Mouse (Mus musculus) MEL (cell line): Measurements from ENCODE around the gene Prss47. TPM values are rescaled to one million over a fixed set of nuclear protein-coding genes. Genes with fewer than 3 reads are reported as not detected.
A peak's percentile ranks its signal among the peaks of the same experiment; 100 is the strongest.

Experiments used
- DNase-seq: peaks from one replicate; pipeline ENCODE4 v3.0.0; 2011; ENCODE audit warnings: low read depth, low spot score
- H3K27ac ChIP-seq: 2 replicates; pipeline ENCODE4 v1.5.1; 2012; ENCODE audit warnings: low read depth, mild to moderate bottlenecking, control low read depth, low read length, moderate library complexity; ENCODE audit not compliant: control insufficient read depth
- H3K27me3 ChIP-seq, 2 experiments: fragments of 150-350 bp in 1 of 2; sonication (generic) in 1 of 2; 2 replicates each; pipeline ENCODE4 v1.6.1; 2012; ENCODE audit warnings: low read length in 2 of 2, mild to moderate bottlenecking in 2 of 2, improper control_type of control experiment in 1 of 2, moderate library complexity in 1 of 2; ENCODE audit not compliant: insufficient read depth in 2 of 2, control insufficient read depth in 1 of 2
- H3K36me3 ChIP-seq, 2 experiments: 2 replicates each; pipeline ENCODE4 v1.6.1; 2012 to 2014; ENCODE audit warnings: low read length in 2 of 2, improper control_type of control experiment in 1 of 2, inconsistent platforms in 1 of 2, mild to moderate bottlenecking in 1 of 2; ENCODE audit not compliant: insufficient read depth in 2 of 2, control insufficient read depth in 1 of 2
- H3K4me1 ChIP-seq, 2 experiments: fragments of 150-350 bp in 1 of 2; sonication (generic) in 1 of 2; 2 replicates each; pipeline ENCODE4 v1.6.1; 2012; ENCODE audit warnings: low read length in 2 of 2, improper control_type of control experiment in 1 of 2, mild to moderate bottlenecking in 1 of 2; ENCODE audit not compliant: insufficient read depth in 2 of 2, control insufficient read depth in 1 of 2
- H3K4me3 ChIP-seq, 2 experiments: fragments of 150-350 bp in 1 of 2; sonication (generic) in 1 of 2; 2 replicates each; pipeline ENCODE4 v1.5.1; 2012; ENCODE audit warnings: low read depth in 2 of 2, low read length in 2 of 2, mild to moderate bottlenecking in 2 of 2, moderate library complexity in 2 of 2, control low read depth in 1 of 2, improper control_type of control experiment in 1 of 2; ENCODE audit not compliant: control insufficient read depth in 1 of 2, insufficient read depth in 1 of 2
- H3K79me2 ChIP-seq: 2 replicates; pipeline ENCODE4 v1.6.1; 2012; ENCODE audit warnings: mild to moderate bottlenecking, low read length, moderate library complexity; ENCODE audit not compliant: control insufficient read depth, poor library complexity, insufficient read depth
- H3K9ac ChIP-seq: 2 replicates; pipeline ENCODE4 v1.6.1; 2012; ENCODE audit warnings: low read depth, mild to moderate bottlenecking, control low read depth, low read length, moderate library complexity; ENCODE audit not compliant: control insufficient read depth, poor library complexity, severe bottlenecking
- H3K9me3 ChIP-seq: fragments of 150-350 bp; sonication (generic); replicated peaks from 2 replicates; pipeline ENCODE4 v1.6.1; 2012; ENCODE audit warnings: mild to moderate bottlenecking, low read length, improper control_type of control experiment, moderate library complexity; ENCODE audit not compliant: insufficient read depth
- CHD1 ChIP-seq: IDR thresholded peaks from 2 replicates; pipeline ENCODE4 v1.6.1; 2012; ENCODE audit warnings: low read depth, mild to moderate bottlenecking, inconsistent platforms, low read length, improper control_type of control experiment
- CTCF ChIP-seq, 3 experiments: IDR thresholded peaks in 2 of 3; conservative IDR thresholded peaks in 1 of 3; 2 replicates each; pipeline ENCODE4 v1.5.1; 2011 to 2012; ENCODE audit warnings: low read length in 3 of 3, low read depth in 2 of 3, mild to moderate bottlenecking in 2 of 3, improper control_type of control experiment in 1 of 3, inconsistent platforms in 1 of 3, mixed read lengths in 1 of 3, moderate library complexity in 1 of 3; ENCODE audit not compliant: control insufficient read depth in 1 of 3, insufficient read depth in 1 of 3, poor library complexity in 1 of 3, severe bottlenecking in 1 of 3
- E2F4 ChIP-seq: IDR thresholded peaks from 2 replicates; pipeline ENCODE4 v1.6.1; 2011; ENCODE audit warnings: low read depth, low read length, improper control_type of control experiment, borderline replicate concordance
- EP300 ChIP-seq, 2 experiments: IDR thresholded peaks; 2 replicates each; pipeline ENCODE4 v1.6.1; 2011; ENCODE audit warnings: improper control_type of control experiment in 2 of 2, low read length in 2 of 2, low read depth in 1 of 2, mild to moderate bottlenecking in 1 of 2
- ETS1 ChIP-seq: IDR thresholded peaks from 2 replicates; pipeline ENCODE4 v1.6.1; 2012; ENCODE audit warnings: low read depth, mild to moderate bottlenecking, inconsistent platforms, low read length, improper control_type of control experiment, moderate library complexity
- GATA1 ChIP-seq: IDR thresholded peaks from 2 replicates; pipeline ENCODE4 v1.6.1; 2011; ENCODE audit warnings: low read depth, low read length, improper control_type of control experiment
- HCFC1 ChIP-seq: IDR thresholded peaks from 2 replicates; pipeline ENCODE4 v1.6.1; 2012; ENCODE audit warnings: low read depth, mild to moderate bottlenecking, inconsistent platforms, low read length, improper control_type of control experiment, moderate library complexity
- JUND ChIP-seq: IDR thresholded peaks from 2 replicates; pipeline ENCODE4 v1.6.1; 2011; ENCODE audit warnings: low read depth, mild to moderate bottlenecking, improper control_type of control experiment, low read length
- KAT2A ChIP-seq: conservative IDR thresholded peaks from 2 replicates; pipeline ENCODE4 v1.6.1; 2012; ENCODE audit warnings: low read depth, low read length, improper control_type of control experiment, inconsistent platforms
- MAX ChIP-seq: IDR thresholded peaks from 2 replicates; pipeline ENCODE4 v1.6.1; 2011; ENCODE audit warnings: low read length, improper control_type of control experiment
- MAZ ChIP-seq: IDR thresholded peaks from 2 replicates; pipeline ENCODE4 v1.6.1; 2012; ENCODE audit warnings: low read depth, mild to moderate bottlenecking, inconsistent platforms, low read length, improper control_type of control experiment
- POLR2A ChIP-seq, 2 experiments: IDR thresholded peaks; 2 replicates each; pipeline ENCODE4 v1.6.1; 2011 to 2012; ENCODE audit warnings: low read length in 2 of 2, mild to moderate bottlenecking in 2 of 2, control low read depth in 1 of 2, improper control_type of control experiment in 1 of 2, low read depth in 1 of 2, moderate library complexity in 1 of 2; ENCODE audit not compliant: control insufficient read depth in 1 of 2, insufficient read depth in 1 of 2, poor library complexity in 1 of 2
- POLR2AphosphoS5 ChIP-seq: IDR thresholded peaks from 2 replicates; pipeline ENCODE4 v1.6.1; 2012; ENCODE audit warnings: low read depth, borderline replicate concordance, mild to moderate bottlenecking, inconsistent platforms, low read length, moderate library complexity, mixed read lengths
- RAD21 ChIP-seq: IDR thresholded peaks from 2 replicates; pipeline ENCODE4 v1.6.1; 2011; ENCODE audit warnings: mild to moderate bottlenecking, low read depth, low read length, improper control_type of control experiment
- RCOR1 ChIP-seq: IDR thresholded peaks from 2 replicates; pipeline ENCODE4 v1.6.1; 2012; ENCODE audit warnings: low read depth, mild to moderate bottlenecking, inconsistent platforms, low read length, improper control_type of control experiment
- SMC3 ChIP-seq: IDR thresholded peaks from 2 replicates; pipeline ENCODE4 v1.6.1; 2011; ENCODE audit warnings: low read depth, low read length, improper control_type of control experiment
- TAL1 ChIP-seq: IDR thresholded peaks from 2 replicates; pipeline ENCODE4 v1.6.1; 2012; ENCODE audit warnings: mild to moderate bottlenecking, inconsistent platforms, low read length, moderate library complexity, mixed read lengths
- TCF12 ChIP-seq: IDR thresholded peaks from 2 replicates; pipeline ENCODE4 v1.6.1; 2014; ENCODE audit warnings: low read depth, mild to moderate bottlenecking, inconsistent platforms, low read length, improper control_type of control experiment, moderate library complexity
- UBTF ChIP-seq: IDR thresholded peaks from 2 replicates; pipeline ENCODE4 v1.6.1; 2012; ENCODE audit warnings: low read depth, mild to moderate bottlenecking, inconsistent platforms, low read length, improper control_type of control experiment, moderate library complexity, borderline replicate concordance; ENCODE audit not compliant: insufficient read depth
- ZC3H11A ChIP-seq: IDR thresholded peaks from 2 replicates; pipeline ENCODE4 v1.6.1; 2012; ENCODE audit warnings: low read depth, mild to moderate bottlenecking, inconsistent platforms, low read length, improper control_type of control experiment
- polyA plus RNA-seq, 2 experiments: library from polyadenylated mRNA; stranded (reverse) in 1 of 2; unstranded in 1 of 2; fragments of >175 nt in 1 of 2; fragments of >200 nt in 1 of 2; gene quantifications; 2 replicates each; pipeline versions ENCODE4 v1.2.1 to v1.2.4; 2012; ENCODE audit warnings: low replicate concordance in 2 of 2, low read depth in 1 of 2; ENCODE audit not compliant: insufficient read length in 2 of 2, insufficient read depth in 1 of 2, missing spikeins in 1 of 2
- total RNA-seq: library from RNA; depleted of rRNA; stranded (reverse); fragments of 300-350 nt; gene quantifications from 2 replicates; pipeline ENCODE4 v1.2.3, GENCODE M21; 2012

Gene Prss47
- total and polyA plus RNA-seq, 3 experiments, result not detected

DNA sequence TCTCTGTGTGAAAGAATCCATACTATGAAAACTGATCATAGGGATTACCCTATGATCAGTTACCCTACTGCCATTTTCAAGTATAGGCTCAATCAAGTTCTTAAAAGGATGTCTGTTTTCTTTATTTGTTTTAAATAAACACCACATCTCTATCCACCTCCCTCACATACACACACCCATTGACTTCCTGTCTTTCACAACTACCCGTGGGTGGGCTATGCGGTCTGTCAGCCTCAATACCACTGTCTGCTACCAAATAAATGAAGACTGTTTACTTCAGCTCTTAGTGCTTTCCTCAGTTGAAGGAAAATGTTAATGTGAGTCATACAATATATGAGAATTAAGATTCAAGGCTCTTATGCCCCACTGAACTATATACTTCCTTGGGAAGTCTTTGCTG lies 17.4 kb upstream of the Prss47 start:
- H3K79me2 ChIP-seq, result no peaks in the 10 kb centered on the region
- no peak for TF ChIP-seq E2F4
- TF ChIP-seq POLR2A (IDR thresholded peaks at IDR 0.05; ENCODE audit: control insufficient read depth in 1 of 2, insufficient read depth in 1 of 2, low read depth in 1 of 2, low read length in 2 of 2, poor library complexity in 1 of 2), result no peak
- TF ChIP-seq KAT2A, result no peak
- no peak for TF ChIP-seq MAZ
- no peak for TF ChIP-seq HCFC1
- no peak for TF ChIP-seq ZC3H11A
- TF ChIP-seq MAX, result no peak
- TF ChIP-seq RAD21, result no peak
- TF ChIP-seq RCOR1, result no peak
- TF ChIP-seq EP300 (IDR thresholded peaks at IDR 0.05; ENCODE audit: low read depth in 1 of 2, low read length in 2 of 2), result no peak
- TF ChIP-seq UBTF, result no peak
- no peak for TF ChIP-seq TAL1
- no peak for TF ChIP-seq POLR2AphosphoS5
- TF ChIP-seq CHD1, result no peak
- TF ChIP-seq JUND, result no peak
- TF ChIP-seq TCF12, result no peak
- TF ChIP-seq CTCF (IDR thresholded peaks at IDR 0.05 in 2 of 3, conservative IDR thresholded peaks at IDR 0.05 in 1 of 3; ENCODE audit: control insufficient read depth in 1 of 3, insufficient read depth in 1 of 3, low read depth in 2 of 3, low read length in 3 of 3, poor library complexity in 1 of 3, severe bottlenecking in 1 of 3), result no peak
- no peak for TF ChIP-seq ETS1
- no peak for TF ChIP-seq GATA1
- TF ChIP-seq SMC3, result no peak
- peaks cover 4 to 25% of the 10 kb centered on the region in 2 experiments for H3K36me3 ChIP-seq
- H3K27ac ChIP-seq, result no peak overlapping the region
- H3K4me1 ChIP-seq, result no peaks in the 10 kb centered on the region
- H3K4me3 ChIP-seq, result no peak overlapping the region
- no peaks in the 10 kb centered on the region for H3K9me3 ChIP-seq
- H3K9ac ChIP-seq, result no peak overlapping the region
- no peak for DNase-seq
- H3K27me3 ChIP-seq, result no peaks in the 10 kb centered on the region

DNA sequence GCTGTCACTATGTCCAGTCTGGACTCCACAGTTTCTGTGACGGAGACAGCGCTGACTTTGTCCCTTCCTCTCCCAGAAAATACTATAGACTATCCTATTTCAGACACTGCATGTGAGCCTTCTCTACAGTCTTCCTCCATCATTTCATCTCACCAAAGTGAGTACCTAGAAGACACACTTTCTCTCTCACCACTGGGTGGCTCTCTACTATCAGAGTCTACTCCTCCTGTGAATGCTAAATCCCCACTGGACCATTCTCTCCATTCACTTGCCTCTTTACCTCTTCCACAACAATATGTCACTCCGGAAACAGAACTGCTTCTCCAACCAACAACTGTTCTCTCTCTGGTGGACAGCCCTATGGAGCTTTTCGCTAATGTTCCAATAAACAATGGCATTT lies 17.5 kb downstream of the Prss47 start:
- peak; percentile 44 for DNase-seq
- H3K27me3 ChIP-seq, result no peaks in the 10 kb centered on the region
- H3K27ac ChIP-seq, result no peak overlapping the region
- no peaks in the 10 kb centered on the region for H3K4me1 ChIP-seq
- H3K79me2 ChIP-seq, result no peaks in the 10 kb centered on the region
- no peak overlapping the region for H3K9ac ChIP-seq
- no peaks in the 10 kb centered on the region for H3K9me3 ChIP-seq
- no peaks in the 10 kb centered on the region for H3K36me3 ChIP-seq
- TF ChIP-seq KAT2A, result no peak
- TF ChIP-seq ZC3H11A, result peak; percentile 39; the same call in 1 of the 2 replicates
- peak in 1 of 3 experiments; percentile 64; a peak in 2 of 6 replicates for TF ChIP-seq CTCF (IDR thresholded peaks at IDR 0.05 in 2 of 3, conservative IDR thresholded peaks at IDR 0.05 in 1 of 3; ENCODE audit: control insufficient read depth in 1 of 3, insufficient read depth in 1 of 3, low read depth in 2 of 3, low read length in 3 of 3, poor library complexity in 1 of 3, severe bottlenecking in 1 of 3)
- TF ChIP-seq SMC3, result peak; percentile 83
- TF ChIP-seq RAD21, result peak; percentile 71
- no peak overlapping the region for H3K4me3 ChIP-seq
